Mouse (Mus musculus) midbrain, embryonic 13.5 days (tissue): ENCODE measurements at regions not wholly inside any gene's neighbourhood (a gene's known extent, or its start where the extent isn't known, plus 50 kb on each side); places are given as distances from the start of the nearest gene placed in this dataset.
"Not testable (repeated sequence)": the region's sequence is repeated elsewhere in the genome, so short reads cannot be mapped to it uniquely, and the experiment has no call there.

ENCODE experiments used
- ATAC-seq: fragments of 200-750 bp; cut with Nextera tagmentation; 2 replicates; pipeline ENCODE4 v1.8.0; 2017; ENCODE audit warnings: mild to moderate bottlenecking, moderate TSS enrichment, moderate library complexity
- H3K27ac ChIP-seq: fragments of 300-500 bp; sonication (generic); 2 replicates; pipeline ENCODE4 v1.5.1; 2015; ENCODE audit warnings: inconsistent platforms, mild to moderate bottlenecking, moderate library complexity
- H3K27me3 ChIP-seq: fragments of 300-500 bp; sonication (generic); 2 replicates; pipeline ENCODE4 v1.6.1; 2015; ENCODE audit warnings: mild to moderate bottlenecking, inconsistent platforms
- H3K36me3 ChIP-seq: fragments of 300-500 bp; sonication (generic); 2 replicates; pipeline ENCODE4 v1.6.1; 2015; ENCODE audit warnings: mild to moderate bottlenecking, inconsistent platforms
- H3K4me1 ChIP-seq: fragments of 300-500 bp; sonication (generic); replicated peaks from 2 replicates; pipeline ENCODE4 v1.6.1; 2015; ENCODE audit warnings: inconsistent platforms
- H3K4me2 ChIP-seq: fragments of 300-500 bp; sonication (generic); replicated peaks from 2 replicates; pipeline ENCODE4 v1.6.1; 2015; ENCODE audit warnings: moderate library complexity, mild to moderate bottlenecking, inconsistent platforms
- H3K4me3 ChIP-seq: fragments of 300-500 bp; sonication (generic); replicated peaks from 2 replicates; pipeline ENCODE4 v1.5.1; 2015; ENCODE audit warnings: mild to moderate bottlenecking, inconsistent platforms
- H3K9ac ChIP-seq: fragments of 300-500 bp; sonication (generic); replicated peaks from 2 replicates; pipeline ENCODE4 v1.6.1; 2015; ENCODE audit warnings: mild to moderate bottlenecking, inconsistent platforms
- H3K9me3 ChIP-seq: fragments of 300-500 bp; sonication (generic); 2 replicates; pipeline ENCODE4 v1.6.1; 2016; ENCODE audit warnings: mild to moderate bottlenecking, inconsistent platforms
- WGBS: fragments of 180-500 bp; shearing (Covaris S2); methylation state at CpG from one replicate; pipeline ENCODE4 v1.1.7; 2015; 5-methylcytosine and 5-hydroxymethylcytosine counted together

- no peaks in the 10 kb centered on the region for H3K9me3 ChIP-seq
- no peak overlapping the region for H3K4me2 ChIP-seq
- H3K27me3 ChIP-seq, result no peaks in the 10 kb centered on the region
- no peak overlapping the region for H3K9ac ChIP-seq
- H3K4me3 ChIP-seq, result no peak overlapping the region
- H3K36me3 ChIP-seq, result no peaks in the 10 kb centered on the region
- H3K4me1 ChIP-seq, result no peaks in the 10 kb centered on the region
- no peak for ATAC-seq
- no peak overlapping the region for H3K27ac ChIP-seq
Measured at GRCm38 (mm10) chr10:6262029-6262428, 339.8 kb upstream of the Rgs17 start.

GRCm38 (mm10) chr10:6265662-6266061 is 343.5 kb upstream of the Rgs17 start:
- Histone ChIP-seq H3K27ac (no peak overlapping the region), H3K36me3 (no peaks in the 10 kb centered on the region)
- ATAC-seq, result no peak

GRCm38 (mm10) chr10:6291388-6291787 is 369.2 kb upstream of the Rgs17 start:
- no peak overlapping the region for H3K4me2 ChIP-seq
- H3K36me3 ChIP-seq, result no peaks in the 10 kb centered on the region
- H3K27ac ChIP-seq, result no peak overlapping the region
- H3K4me1 ChIP-seq, result no peaks in the 10 kb centered on the region
- H3K9me3 ChIP-seq, result no peaks in the 10 kb centered on the region
- H3K4me3 ChIP-seq, result no peak overlapping the region
- H3K9ac ChIP-seq, result no peak overlapping the region
- 67% methylated on average over 1 of the region's 1 CpGs for WGBS
- no peak for ATAC-seq
- no peaks in the 10 kb centered on the region for H3K27me3 ChIP-seq

More at GRCm38 (mm10) chr10:6265662-6266061, 343.5 kb upstream of the Rgs17 start:
- H3K4me3 ChIP-seq, result no peak overlapping the region
- no peak overlapping the region for H3K9ac ChIP-seq
- H3K27me3 ChIP-seq, result no peaks in the 10 kb centered on the region
- no peak overlapping the region for H3K4me2 ChIP-seq
- H3K4me1 ChIP-seq, result no peaks in the 10 kb centered on the region
- no peaks in the 10 kb centered on the region for H3K9me3 ChIP-seq

GRCm38 (mm10) chr10:6296621-6297020 is 374.4 kb upstream of the Rgs17 start:
- no peaks in the 10 kb centered on the region for H3K4me1 ChIP-seq
- no peak overlapping the region for H3K27ac ChIP-seq
- no peak for ATAC-seq
- H3K27me3 ChIP-seq, result no peaks in the 10 kb centered on the region
- H3K9me3 ChIP-seq, result no peaks in the 10 kb centered on the region
- H3K4me3 ChIP-seq, result no peak overlapping the region
- H3K9ac ChIP-seq, result no peak overlapping the region
- no peaks in the 10 kb centered on the region for H3K36me3 ChIP-seq
- no peak overlapping the region for H3K4me2 ChIP-seq
- 84% methylated on average over 4 of the region's 4 CpGs for WGBS

GRCm38 (mm10) chr10:6297796-6298195 is 375.6 kb upstream of the Rgs17 start:
- Histone ChIP-seq H3K9me3 (no peaks in the 10 kb centered on the region), H3K4me1 (no peaks in the 10 kb centered on the region), H3K27ac (no peak overlapping the region), H3K9ac (no peak overlapping the region), H3K36me3 (no peaks in the 10 kb centered on the region), H3K4me2 (no peak overlapping the region), H3K4me3 (no peak overlapping the region), H3K27me3 (no peaks in the 10 kb centered on the region)
- no peak for ATAC-seq
- 83% methylated on average over 1 of the region's 1 CpGs for WGBS

- Histone ChIP-seq H3K27me3 (no peaks in the 10 kb centered on the region), H3K27ac (no peak overlapping the region), H3K9ac (no peak overlapping the region), H3K4me3 (no peak overlapping the region), H3K4me2 (no peak overlapping the region), H3K36me3 (no peaks in the 10 kb centered on the region), H3K9me3 (no peaks in the 10 kb centered on the region), H3K4me1 (no peaks in the 10 kb centered on the region)
- ATAC-seq, result no peak
- 85% methylated on average over 2 of the region's 2 CpGs for WGBS
Measured at GRCm38 (mm10) chr10:6298682-6299081, 376.5 kb upstream of the Rgs17 start.

GRCm38 (mm10) chr10:6301514-6301913 is 379.3 kb upstream of the Rgs17 start:
- Histone ChIP-seq H3K4me2 (no peak overlapping the region), H3K9me3 (no peaks in the 10 kb centered on the region), H3K27ac (no peak overlapping the region), H3K4me1 (no peaks in the 10 kb centered on the region), H3K9ac (no peak overlapping the region), H3K27me3 (no peaks in the 10 kb centered on the region), H3K36me3 (no peaks in the 10 kb centered on the region), H3K4me3 (no peak overlapping the region)
- ATAC-seq, result no peak

- Histone ChIP-seq H3K36me3 (no peaks in the 10 kb centered on the region), H3K9me3 (no peaks in the 10 kb centered on the region), H3K27ac (no peak overlapping the region), H3K4me1 (no peaks in the 10 kb centered on the region), H3K4me2 (no peak overlapping the region), H3K4me3 (no peak overlapping the region), H3K9ac (no peak overlapping the region), H3K27me3 (no peaks in the 10 kb centered on the region)
- WGBS, result 93% methylated on average over 2 of the region's 2 CpGs
- no peak for ATAC-seq
Measured at GRCm38 (mm10) chr10:6309351-6309750, 387.2 kb upstream of the Rgs17 start.

GRCm38 (mm10) chr10:6341572-6341971 is 416.7 kb upstream of the Oprm1 start:
- ATAC-seq, result 0 out of 2 replicates have a peak, but pooled peaks have one; percentile 24
- H3K27ac ChIP-seq, result no peak overlapping the region
- no peak overlapping the region for H3K4me3 ChIP-seq
- H3K27me3 ChIP-seq, result no peaks in the 10 kb centered on the region
- no peaks in the 10 kb centered on the region for H3K36me3 ChIP-seq
- H3K4me2 ChIP-seq, result no peak overlapping the region
- H3K4me1 ChIP-seq, result no peaks in the 10 kb centered on the region
- H3K9me3 ChIP-seq, result no peaks in the 10 kb centered on the region
- no peak overlapping the region for H3K9ac ChIP-seq
- WGBS, result 75% methylated on average over 8 of the region's 8 CpGs

- ATAC-seq, H3K27me3 ChIP-seq: not testable (repeated sequence)
- 93% methylated on average over 14 of the region's 14 CpGs for WGBS
Measured at GRCm38 (mm10) chr10:6349216-6349615, 409.1 kb upstream of the Oprm1 start.

GRCm38 (mm10) chr10:6366182-6366581 is 392.1 kb upstream of the Oprm1 start:
- H3K9ac ChIP-seq, result no peak overlapping the region
- no peak overlapping the region for H3K4me3 ChIP-seq
- no peak overlapping the region for H3K27ac ChIP-seq
- H3K27me3 ChIP-seq, result no peaks in the 10 kb centered on the region
- ATAC-seq, result peak; percentile 6; the same call in 1 of the 2 replicates
- H3K36me3 ChIP-seq, result no peaks in the 10 kb centered on the region
- H3K4me2 ChIP-seq, result no peak overlapping the region
- whole genome bisulfite sequencing, result 77% methylated on average over 4 of the region's 4 CpGs
- no peaks in the 10 kb centered on the region for H3K4me1 ChIP-seq
- H3K9me3 ChIP-seq, result no peaks in the 10 kb centered on the region

More at GRCm38 (mm10) chr10:6349216-6349615, 409.1 kb upstream of the Oprm1 start:
- H3K27ac ChIP-seq, H3K9me3 ChIP-seq, H3K4me3 ChIP-seq, H3K4me1 ChIP-seq, H3K4me2 ChIP-seq, H3K36me3 ChIP-seq, H3K9ac ChIP-seq: not testable (repeated sequence)

GRCm38 (mm10) chr10:6371666-6372065 is 386.6 kb upstream of the Oprm1 start:
- no peak for ATAC-seq
- 81% methylated on average over 2 of the region's 2 CpGs for WGBS

GRCm38 (mm10) chr10:6417336-6418105 is 340.8 kb upstream of the Oprm1 start:
- not testable (repeated sequence) for H3K4me1 ChIP-seq, H3K9me3 ChIP-seq, H3K27ac ChIP-seq, H3K4me2 ChIP-seq, H3K9ac ChIP-seq, H3K36me3 ChIP-seq, ATAC-seq, H3K4me3 ChIP-seq, H3K27me3 ChIP-seq
- WGBS, result 83% methylated on average over 12 of the region's 12 CpGs

More at GRCm38 (mm10) chr10:6371666-6372065, 386.6 kb upstream of the Oprm1 start:
- Histone ChIP-seq H3K27ac (no peak overlapping the region), H3K4me3 (no peak overlapping the region), H3K4me1 (no peaks in the 10 kb centered on the region), H3K9me3 (no peaks in the 10 kb centered on the region), H3K4me2 (no peak overlapping the region), H3K9ac (no peak overlapping the region), H3K27me3 (no peaks in the 10 kb centered on the region), H3K36me3 (no peaks in the 10 kb centered on the region)
